Mouse (Mus musculus) layer of hippocampus, postnatal 25 days (tissue): Measurements from ENCODE around the gene Cfb. TPM values are rescaled to one million over a fixed set of nuclear protein-coding genes. Genes with fewer than 3 reads are reported as not detected.
"Not testable (repeated sequence)": the region's sequence is repeated elsewhere in the genome, so short reads cannot be mapped to it uniquely, and the experiment has no call there.

Source experiments
- DNase-seq, 2 experiments: peaks; one replicate each; pipeline ENCODE4 v3.0.0; 2022; ENCODE audit warnings: mixed read lengths in 2 of 2, low spot score in 1 of 2; ENCODE audit errors: extremely low spot score in 1 of 2
- total RNA-seq, 2 experiments: library from RNA; stranded (reverse); gene quantifications; 2 replicates each; pipeline ENCODE4 v1.2.3; 2021

Cfb gene
- under 1 TPM in 1 of 2 experiments, not detected in 1; 0.17 TPM for total RNA-seq

DNA sequence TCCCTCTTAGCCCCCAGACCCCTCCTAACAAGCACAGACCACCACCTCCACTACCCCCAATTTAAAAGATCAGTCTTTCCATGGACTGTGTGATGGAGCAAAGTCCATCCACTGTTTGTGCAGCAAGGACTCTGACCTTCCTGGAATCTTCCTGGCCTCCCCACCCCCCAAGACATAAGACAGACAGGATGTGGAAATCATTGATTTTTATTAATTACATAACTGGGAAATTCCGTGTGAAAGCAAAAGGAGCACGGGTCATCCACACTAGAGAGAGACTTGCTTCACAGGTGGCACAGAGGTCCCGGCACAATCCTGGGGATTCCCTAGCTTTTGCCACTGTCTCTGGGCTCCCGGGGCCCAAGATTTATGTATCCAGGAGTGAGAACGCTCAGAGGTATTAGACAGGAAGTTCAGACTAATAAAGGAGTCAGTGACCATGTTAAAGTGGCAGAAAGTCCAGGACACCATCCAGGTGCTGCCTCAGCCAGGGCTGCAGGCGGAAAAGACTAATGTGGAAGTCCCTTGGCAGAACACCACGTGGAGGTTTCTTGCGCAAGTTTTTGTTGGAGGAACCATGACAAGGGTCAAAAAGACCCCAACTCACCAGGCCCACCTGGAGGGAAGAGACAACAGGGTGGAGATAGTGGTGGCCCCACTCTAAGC lies at the start of gene Cfb:
TSS of gene Cfb (minus strand) at position 103 of the 666 bp plus-strand sequence.
- DNase-seq = no peak

DNA sequence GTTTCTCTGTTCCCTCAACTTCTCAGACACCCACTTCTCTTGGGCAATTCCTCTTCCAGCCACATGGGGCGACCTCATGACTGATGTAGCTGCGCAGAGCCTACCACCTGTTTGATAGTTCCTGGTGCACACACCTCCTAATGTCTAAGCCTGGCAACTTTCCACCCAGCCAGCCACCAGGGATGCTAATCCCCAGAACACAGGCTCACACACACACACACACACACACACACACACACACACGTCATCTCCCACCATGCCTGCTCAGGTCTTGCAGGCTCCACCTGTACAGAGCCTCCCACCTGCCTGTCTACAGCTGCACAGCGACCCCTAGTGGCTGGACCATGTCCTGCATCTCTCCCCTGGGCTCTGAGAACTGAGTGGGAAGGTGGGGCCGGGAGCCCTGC lies 49.6 kb upstream of the Cfb start:
- peak; percentile 71 to 74 for DNase-seq

DNA sequence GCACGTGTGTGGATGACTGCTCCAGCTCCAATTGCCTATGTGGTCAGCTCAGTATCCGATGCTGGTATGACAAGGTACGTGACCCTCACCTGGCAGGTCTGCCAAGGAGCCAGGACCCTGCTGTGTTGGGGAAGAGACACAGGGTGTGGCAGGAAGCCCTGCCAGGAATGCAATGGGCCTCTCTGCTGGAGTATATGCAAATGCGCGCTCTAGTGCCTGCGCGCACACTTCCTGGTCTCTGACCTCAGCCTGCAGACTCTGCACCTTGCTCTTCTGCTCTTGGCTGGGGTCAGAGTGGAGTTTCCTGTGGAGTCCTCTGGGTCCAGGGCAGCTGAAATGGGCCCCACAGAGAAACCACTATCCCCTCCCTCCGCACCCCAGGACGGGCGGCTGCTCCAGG lies 48.7 kb upstream of the Cfb start:
- no peak for DNase-seq

DNA sequence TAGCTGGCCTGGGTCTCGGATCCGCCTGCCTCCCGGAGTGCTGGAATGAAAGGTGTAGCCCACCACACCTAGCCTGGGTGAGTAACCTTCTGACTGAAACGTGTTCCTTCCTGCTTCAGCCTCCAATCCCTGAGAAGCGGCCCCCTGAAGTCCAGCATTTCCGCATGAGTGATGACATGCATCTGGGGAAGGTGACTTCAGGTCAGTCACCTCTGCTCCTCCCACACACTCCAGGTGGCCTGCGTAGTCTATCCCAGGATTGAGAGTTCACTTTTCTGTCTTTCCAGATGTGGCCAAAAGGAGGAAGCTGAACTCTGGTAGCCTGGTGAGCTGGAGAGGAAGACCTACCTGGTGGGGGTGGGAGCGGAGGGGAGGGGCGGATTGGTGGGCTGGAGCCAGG lies 40.6 kb upstream of the Cfb start:
- DNase-seq = no peak

DNA sequence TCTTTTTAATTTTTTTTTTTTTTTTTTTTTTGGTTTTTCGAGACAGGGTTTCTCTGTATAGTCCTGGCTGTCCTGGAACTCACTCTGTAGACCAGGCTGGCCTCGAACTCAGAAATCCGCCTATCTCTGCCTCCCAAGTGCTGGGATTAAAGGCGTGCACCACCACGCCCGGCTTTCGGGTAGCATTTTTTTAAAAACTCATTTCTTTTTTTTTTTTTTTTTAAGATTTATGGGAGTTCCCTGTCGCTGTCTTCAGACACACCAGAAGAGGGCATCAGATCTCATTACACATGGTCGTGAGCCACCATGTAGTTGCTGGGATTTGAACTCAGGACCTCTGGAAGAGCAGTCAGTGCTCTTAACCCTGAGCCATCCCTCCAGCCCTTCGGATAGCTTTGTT lies 39.6 kb upstream of the Cfb start:
- not testable (repeated sequence) for DNase-seq

GRCm38 (mm10) chr17:34900826-34901225 lies 38.5 kb upstream of the Cfb start:
- DNase-seq = not testable (repeated sequence)

DNA sequence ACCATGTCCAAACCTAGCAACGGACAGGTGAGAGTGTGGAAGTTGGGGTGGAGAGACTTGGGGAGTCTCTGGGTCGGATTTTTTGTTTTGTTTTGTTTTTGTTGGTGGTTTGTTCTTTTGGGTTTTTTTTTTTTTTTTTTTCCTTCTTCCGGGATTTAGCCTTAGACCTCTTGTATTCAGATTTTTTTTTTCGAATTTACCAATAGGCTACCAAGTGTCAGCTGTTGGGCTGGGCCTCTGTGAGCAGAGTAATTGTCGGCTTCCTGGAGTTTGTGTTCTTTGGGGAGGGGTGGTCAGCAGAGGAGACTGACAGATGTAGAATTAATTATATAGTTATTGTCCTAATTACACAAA lies 37.5 kb upstream of the Cfb start:
- no peak for DNase-seq

DNA sequence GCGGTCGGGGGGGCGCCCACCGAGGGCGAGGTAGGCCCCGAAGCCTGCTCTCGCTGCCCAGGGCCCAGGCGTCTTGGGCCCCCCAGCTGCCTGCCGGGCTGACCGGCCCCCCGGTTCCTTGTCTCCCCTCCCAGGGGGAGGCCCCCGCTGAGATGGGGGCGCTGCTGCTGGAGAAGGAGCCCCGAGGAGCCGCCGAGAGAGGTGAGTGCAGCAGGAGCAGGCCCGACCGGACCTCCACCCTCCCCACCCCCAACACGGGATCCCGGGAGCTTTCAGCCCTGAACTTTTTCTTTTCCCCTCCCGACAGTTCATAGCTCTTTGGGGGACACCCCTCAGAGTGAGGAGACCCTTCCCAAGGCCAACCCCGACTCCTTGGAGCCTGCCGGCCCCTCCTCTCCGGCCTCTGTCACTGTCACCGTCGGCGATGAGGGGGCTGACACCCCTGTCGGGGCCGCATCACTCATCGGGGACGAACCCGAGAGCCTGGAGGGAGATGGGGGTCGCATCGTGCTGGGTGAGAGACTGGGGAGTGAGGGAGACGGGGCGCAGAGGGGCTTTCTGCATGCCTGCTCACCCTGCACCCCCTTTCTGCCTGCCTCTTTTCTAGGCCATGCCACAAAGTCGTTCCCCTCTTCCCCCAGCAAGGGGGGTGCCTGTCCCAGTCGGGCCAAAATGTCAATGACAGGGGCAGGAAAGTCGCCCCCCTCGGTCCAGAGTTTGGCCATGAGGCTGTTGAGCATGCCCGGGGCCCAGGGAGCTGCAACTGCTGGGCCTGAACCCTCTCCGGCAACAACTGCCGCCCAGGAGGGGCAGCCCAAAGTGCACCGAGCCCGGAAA lies 37.0 kb upstream of the Cfb start:
- peak in 1 of 2 experiments; percentile 47 for DNase-seq

DNA sequence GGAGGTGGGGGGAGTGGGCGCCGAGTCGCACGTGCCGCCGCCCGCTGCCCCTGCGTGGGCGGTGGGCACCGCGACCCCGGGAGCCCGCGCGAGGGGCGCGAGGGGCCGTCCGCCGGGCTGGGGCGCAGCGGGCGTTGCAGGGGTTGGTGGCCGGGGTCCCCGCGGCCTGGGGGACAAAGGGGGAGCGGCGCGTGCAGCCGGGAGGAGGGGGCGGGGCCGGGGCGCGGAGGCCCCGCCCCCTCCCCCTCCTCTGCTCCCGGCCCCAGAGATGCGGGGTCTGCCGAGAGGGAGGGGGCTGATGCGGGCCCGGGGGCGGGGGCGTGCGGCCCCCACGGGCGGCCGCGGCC lies 36.4 kb upstream of the Cfb start:
- no peak for DNase-seq

- DNase-seq = peak; percentile 68 to 83
These were observed 35.9 kb upstream of the Cfb start, which contains the start of the genes C2 and Ehmt2 for GRCm38 (mm10) chr17:34898160-34898586. TSS of gene C2 (minus strand) at chr17:34898265. TSS of gene Ehmt2 (plus strand) at chr17:34898469.

- DNase-seq = peak in 1 of 2 experiments; percentile 31
These were observed 35.2 kb upstream of the Cfb start for GRCm38 (mm10) chr17:34897373-34898159.

- no peak for DNase-seq
These were observed 34.0 kb upstream of the Cfb start for GRCm38 (mm10) chr17:34896366-34896765.

- DNase-seq = no peak
These were observed 33.4 kb upstream of the Cfb start for GRCm38 (mm10) chr17:34895724-34896123.

DNA sequence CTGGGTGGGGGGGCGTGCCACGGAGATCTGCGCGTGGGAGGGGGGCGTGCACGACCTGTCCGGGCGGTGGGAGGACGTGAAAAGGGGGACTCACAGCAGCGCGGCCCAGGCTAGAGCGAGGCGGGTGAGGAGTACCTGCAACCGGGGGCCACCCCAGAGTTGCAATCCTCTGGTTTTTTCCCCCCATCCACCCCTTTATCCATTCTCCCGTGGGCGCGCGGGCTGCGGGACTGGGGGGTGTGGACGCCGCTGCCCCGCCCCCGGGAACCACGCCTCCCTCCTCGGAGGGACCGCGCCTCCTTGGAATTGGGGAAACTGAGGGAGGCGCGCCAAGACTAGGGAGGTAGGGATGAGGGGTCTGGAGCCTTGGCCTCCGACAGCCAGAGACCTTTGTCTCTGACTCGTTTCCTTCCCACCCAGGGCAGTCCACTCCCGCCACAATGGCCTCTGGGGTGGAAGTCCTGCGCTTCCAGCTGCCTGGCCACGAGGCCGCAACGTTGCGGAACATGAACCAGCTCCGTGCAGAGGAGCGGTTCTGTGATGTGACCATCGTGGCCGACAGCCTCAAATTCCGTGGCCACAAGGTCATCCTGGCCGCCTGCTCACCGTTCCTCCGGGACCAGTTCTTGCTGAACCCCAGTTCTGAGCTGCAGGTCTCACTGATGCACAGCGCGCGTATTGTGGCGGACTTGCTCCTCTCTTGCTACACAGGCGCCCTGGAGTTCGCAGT lies 32.6 kb upstream of the Cfb start:
- DNase-seq = peak in 1 of 2 experiments; percentile 39

DNA sequence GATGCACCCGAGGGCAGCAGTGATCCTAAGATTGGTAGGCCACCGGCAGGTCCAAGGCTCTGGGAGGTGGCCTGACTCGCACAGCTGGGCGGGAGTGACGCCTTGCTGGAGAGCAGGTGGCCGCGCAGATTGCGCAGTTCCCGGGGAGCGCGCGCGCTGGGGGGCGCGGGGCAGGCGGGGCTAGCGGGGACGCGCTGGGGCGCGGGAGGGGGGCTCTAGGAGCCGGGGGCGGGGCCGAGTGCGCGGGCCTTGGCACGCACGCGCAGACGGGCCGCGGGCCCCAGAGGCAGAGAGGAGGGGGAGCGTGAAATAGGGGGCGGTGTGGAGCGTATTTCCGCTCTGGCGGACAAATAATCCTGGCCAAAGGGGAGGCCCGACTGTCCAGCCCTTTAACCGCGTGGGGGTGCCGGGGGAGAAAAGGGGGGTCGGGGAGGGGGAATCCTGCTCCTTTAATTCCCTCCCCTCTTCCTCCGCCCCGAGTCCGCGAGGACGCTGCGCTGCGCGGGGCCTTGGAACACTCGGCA lies 31.8 kb upstream of the Cfb start:
- DNase-seq = peak; percentile 87 to 90

GRCm38 (mm10) chr17:34893072-34893824 lies 30.9 kb upstream of the Cfb start:
- no peak for DNase-seq

DNA sequence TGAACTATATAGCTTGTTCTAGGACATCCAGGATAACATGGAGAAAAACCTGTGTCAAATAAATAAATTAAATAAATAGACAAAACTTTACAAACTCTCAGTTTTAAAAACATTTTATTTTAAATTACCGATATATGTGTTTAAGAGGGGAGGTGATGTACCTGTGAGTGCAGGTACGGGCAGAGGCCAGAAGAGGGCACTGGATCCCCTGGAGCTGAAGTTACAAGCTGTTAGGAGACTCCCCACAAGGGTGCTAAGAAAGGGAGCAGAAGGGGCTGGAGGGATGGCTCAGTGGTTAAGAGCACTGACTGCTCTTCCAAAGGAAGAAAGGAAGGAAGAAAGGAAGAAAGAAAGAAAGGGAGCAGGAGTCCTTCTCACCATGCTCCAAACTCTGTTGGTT lies 29.1 kb upstream of the Cfb start:
- DNase-seq = no peak

- no peak for DNase-seq
These were observed 27.9 kb upstream of the Cfb start for GRCm38 (mm10) chr17:34890074-34890743.

GRCm38 (mm10) chr17:34887942-34888341 lies 25.6 kb upstream of the Cfb start:
- no peak for DNase-seq
